Mouse (Mus musculus): ENCODE data around the gene Prkcb. TPM values are rescaled to one million over a fixed set of nuclear protein-coding genes. Genes with fewer than 3 reads are reported as not detected.

Gene Prkcb
- polyA plus RNA-seq, 1 experiment: 12.7 TPM

- DNase-seq (ENCODE audit: low read depth): no peak
Measured at GRCm38 (mm10) chr7:122320843-122321544, 32.4 kb downstream of the Prkcb start.

DNA sequence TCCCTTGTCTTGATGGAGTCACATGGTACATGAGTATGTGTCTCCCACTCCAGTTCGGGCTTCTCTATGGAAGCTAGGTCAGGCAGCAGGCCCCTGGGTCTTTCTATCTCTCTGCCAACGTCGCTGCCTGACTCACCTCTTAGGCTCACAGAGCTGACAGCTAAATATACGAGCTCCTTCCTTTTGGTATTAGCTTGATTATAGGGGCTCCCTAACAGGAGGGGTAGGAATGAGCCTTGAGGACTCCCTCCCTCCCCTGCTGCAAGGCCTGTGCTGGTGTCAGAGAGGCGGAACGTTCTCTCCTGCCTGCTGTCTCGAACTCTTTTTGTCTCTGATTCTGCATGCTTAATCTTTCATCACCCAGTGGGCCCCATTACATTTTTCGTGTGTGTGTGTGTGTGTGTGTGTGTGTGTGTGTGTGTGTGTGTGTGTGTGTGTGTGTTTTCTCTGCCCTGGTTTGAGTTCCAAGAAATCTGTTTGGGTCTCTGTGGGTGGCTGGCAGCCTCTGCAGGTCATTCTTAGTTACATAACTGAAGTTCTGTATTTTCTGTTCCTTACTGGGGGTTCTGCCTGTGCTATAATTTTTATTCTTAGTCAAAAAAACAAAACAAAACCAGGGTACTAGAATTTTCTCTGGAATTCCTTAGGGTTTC is 33.6 kb downstream of the Prkcb start:
- no peak for DNase-seq (ENCODE audit: low read depth)

- DNase-seq (ENCODE audit: low read depth): no peak
Measured at GRCm38 (mm10) chr7:122327942-122328341, 39.4 kb downstream of the Prkcb start.

DNA sequence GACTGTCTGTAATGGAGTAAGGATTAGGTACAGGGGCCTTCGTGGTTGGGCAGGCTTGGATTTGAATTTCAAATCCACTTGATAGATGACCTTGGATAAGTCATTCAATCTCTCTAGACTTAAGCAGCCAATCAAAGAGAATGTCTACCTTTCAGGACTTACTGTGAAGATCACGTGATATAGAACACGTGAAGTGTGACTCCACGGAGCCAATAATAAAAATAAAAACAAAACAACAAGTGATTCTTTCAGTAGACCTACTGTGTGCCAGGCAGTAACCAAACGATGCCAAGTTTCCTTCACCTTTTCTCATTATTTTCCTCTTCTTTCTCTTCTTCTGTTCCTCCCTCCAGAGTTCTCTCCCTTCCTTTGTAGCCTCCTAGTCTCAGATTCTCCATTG is 39.9 kb downstream of the Prkcb start:
- no peak for DNase-seq (ENCODE audit: low read depth)

DNA sequence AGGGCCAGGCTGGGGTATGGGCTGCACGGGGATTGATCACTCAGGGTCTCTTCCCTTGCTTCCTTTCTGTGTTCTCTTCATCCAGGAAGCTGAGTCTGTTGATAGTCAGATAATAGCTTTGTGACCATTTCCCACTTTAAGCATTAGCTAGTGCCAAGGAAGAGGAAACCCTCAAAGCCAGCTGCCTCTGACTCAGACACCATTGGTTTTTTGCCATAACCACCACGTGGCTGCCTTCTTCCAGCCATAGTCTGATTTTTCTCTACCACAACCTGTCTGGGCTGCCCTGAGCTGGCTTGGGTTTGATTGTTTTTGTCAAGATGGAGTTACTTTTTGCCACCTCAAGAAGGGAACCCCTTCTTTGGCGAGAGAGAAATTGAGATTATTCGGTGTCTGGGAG is 41.0 kb downstream of the Prkcb start:
- no peak for DNase-seq (ENCODE audit: low read depth)

- DNase-seq (ENCODE audit: low read depth): no peak
Measured at GRCm38 (mm10) chr7:122333686-122334085, 45.1 kb downstream of the Prkcb start.

DNA sequence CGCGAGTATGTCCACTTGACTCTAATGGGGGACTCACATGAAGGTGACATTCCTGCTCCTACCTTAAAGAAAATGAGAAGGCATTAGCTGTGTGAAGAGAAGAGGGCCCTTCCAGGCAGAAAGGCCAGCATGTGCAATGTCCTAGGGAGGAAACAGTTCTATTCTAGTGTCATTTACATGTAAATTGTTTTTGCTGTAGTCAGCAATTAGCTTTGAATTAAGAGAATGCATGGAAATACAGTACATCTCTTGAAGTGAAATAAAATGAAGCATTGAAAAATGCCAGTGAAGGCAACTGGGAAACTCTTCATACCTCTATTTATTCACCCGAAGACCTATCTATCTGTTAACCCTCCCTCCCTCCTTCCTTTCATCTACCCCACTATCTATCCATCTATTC is 48.8 kb downstream of the Prkcb start:
- no peak for DNase-seq (ENCODE audit: low read depth)

DNA sequence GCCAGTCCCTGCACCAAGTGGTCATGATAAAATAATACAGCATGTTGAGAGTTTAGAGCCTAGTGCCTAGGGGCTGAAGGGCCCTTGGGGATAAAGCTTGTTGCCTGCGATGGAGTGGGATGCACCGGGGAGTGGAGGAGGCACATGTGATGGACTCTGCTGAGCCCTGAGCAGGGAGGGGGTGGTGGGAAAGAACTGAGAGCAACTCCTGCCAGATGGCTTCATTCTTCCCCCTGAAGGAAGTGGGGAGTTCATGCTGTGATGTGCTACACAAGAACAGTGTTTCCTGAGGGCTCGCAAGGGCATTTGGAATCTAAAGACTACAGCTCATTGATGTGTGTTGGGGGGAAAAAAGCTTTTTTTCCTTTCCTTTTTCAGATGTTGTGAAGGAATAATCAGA is 49.5 kb downstream of the Prkcb start:
- DNase-seq (ENCODE audit: low read depth): no peak

- no peak for DNase-seq (ENCODE audit: low read depth)
Measured at GRCm38 (mm10) chr7:122339476-122339875, 50.9 kb downstream of the Prkcb start.

- no peak for DNase-seq (ENCODE audit: low read depth)
Measured at GRCm38 (mm10) chr7:122341813-122342212, 53.3 kb downstream of the Prkcb start.

DNA sequence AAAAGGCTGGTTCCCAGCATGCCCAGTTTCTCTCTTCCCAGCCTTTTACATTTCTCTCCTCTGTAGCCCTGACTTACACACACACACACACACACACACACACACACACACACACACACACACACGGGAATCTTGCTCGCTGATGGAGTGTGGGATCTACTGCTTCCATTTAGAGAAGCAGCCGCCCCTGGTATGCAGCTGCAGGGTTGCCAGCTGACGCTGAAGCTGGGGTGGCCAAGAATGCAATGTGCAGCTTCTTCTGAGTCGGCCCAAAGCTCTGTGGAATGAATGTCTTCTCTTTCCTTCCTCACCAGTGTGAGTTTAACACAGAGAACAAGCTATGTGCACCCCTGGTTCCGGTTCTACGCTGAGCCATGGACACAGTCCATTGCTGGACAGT is 56.1 kb downstream of the Prkcb start:
- no peak for DNase-seq (ENCODE audit: low read depth)

DNA sequence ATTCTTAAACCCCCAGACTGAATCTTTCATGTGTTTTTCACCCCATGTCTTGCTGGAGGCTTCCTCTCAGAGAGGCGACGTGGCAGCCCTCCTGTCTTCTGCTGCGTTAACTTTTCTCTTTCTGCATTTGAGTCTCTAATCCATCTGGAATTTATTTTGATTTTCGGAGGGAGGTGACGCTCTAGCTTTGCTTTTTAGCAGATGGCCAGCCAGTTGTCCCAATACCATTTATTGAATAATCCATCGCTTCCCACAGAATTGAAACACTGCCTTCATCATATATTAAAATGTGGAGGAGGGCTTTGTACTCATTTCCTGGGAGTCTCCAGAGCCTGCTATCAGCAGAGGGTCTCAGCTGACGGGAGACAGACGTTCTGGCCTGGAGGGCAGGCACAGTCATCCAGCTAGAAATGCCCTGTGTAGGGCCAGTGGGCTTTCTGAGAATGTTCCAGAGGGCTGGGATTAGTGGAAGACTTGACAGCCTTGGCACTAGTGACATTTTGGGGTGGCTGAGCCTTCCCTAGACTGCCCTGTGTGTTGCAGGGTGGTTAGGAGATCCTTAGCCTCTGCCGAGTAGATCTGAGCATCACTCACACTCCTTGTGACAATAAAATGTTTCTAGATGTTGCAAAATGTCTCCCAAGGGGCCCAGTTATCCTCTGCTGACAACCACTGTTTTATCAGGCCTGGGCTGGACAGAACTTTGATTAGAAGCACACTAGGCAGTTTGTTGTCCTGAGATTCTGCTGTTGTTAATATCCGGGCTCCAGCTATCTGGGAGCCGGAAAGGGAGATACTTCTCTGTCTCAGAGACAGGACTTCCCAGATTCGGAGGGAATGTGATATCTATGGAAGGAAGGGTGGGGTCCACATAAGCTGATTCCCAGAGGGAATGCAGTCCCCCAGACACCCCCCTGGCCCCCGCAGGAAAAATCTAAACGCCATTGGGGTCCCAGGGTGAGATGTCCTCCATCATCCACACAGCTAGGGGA is 58.0 kb downstream of the Prkcb start:
- no peak for DNase-seq (ENCODE audit: low read depth)

- DNase-seq (ENCODE audit: low read depth): no peak
Measured at GRCm38 (mm10) chr7:122347433-122347832, 58.9 kb downstream of the Prkcb start.

GRCm38 (mm10) chr7:122349961-122350360 is 61.4 kb downstream of the Prkcb start:
- DNase-seq (ENCODE audit: low read depth): no peak

GRCm38 (mm10) chr7:122350741-122351140 is 62.2 kb downstream of the Prkcb start:
- DNase-seq (ENCODE audit: low read depth): no peak

GRCm38 (mm10) chr7:122351816-122352215 is 63.3 kb downstream of the Prkcb start:
- no peak for DNase-seq (ENCODE audit: low read depth)

DNA sequence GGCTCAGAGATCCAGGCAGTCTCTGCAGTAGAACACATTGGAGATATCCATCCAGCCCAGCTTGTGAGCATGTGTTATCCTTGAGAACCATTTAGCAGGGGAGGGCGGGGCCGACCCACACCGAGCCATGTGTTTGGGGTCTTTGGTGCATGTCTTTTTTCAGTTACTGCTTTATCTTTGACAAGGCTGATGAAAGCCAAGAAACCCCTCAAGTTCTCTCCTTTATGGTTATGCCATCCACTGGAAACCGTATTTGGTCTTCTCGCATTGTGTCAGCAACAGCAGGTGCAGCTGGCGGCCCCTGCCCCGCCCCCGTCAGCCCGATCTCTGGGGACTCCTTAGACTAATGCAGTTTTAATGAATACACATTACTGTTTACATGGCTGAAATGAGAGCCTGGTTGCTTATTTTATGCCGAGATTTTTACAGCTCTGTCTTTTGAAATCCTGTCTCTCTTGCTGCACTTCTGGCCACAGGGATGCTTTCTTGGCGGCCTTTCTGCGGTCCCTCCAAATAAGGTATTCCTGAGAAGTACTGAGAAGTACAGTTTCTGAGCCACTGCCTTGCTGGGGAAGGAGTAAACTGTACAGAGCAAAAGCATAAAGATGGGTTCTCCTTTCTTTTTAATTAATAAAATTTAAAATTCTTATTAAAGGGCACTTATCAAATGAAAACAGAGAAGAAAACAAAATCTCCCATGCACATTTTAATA is 64.2 kb downstream of the Prkcb start:
- no peak for DNase-seq (ENCODE audit: low read depth)

GRCm38 (mm10) chr7:122353329-122353728 is 64.8 kb downstream of the Prkcb start:
- DNase-seq (ENCODE audit: low read depth): no peak

DNA sequence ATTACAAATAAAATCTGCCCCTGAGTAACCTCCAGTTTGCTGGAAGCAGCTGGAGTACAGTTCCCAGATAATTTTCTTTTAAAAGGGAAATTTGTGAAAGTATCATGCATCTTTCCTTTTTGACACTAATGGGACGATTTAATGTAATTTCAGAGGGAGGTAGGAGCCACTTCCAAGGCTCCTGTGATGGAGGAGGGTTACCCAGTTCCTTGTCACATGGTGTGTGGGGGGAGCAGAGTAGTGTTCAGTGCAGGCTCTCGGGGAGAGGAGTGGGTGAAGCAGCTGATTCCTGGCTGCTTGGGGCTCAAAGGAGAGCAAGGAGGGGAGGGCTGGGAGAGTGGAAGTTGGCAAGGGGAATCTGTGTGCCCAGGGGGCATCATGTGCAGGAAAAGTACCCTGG is 68.4 kb downstream of the Prkcb start:
- no peak for DNase-seq (ENCODE audit: low read depth)

GRCm38 (mm10) chr7:122357847-122358246 is 69.3 kb downstream of the Prkcb start:
- DNase-seq (ENCODE audit: low read depth): no peak

DNA sequence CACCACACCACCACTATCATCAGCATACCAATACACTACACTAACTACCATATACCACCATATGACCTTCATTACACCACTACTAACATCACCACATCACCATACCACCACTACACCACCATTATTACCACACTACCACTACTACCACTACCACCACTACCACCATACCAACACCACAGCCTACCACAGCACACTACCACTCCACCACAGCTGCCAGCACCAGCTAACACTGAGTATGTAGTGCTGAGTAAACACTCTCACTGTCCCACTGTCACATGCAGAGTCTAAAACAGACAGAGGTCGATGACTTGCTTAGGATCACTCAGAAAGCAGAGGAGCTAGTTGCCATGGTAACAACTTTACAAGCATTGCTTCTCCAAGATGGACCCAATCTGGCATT is 78.1 kb downstream of the Prkcb start:
- no peak for DNase-seq (ENCODE audit: low read depth)

Data from gonadal fat pad, adult 2 months (tissue).